Mouse (Mus musculus) stomach, postnatal 0 days (tissue): Measurements from ENCODE around the gene Cbarp. TPM values are rescaled to one million over a fixed set of nuclear protein-coding genes. Genes with fewer than 3 reads are reported as not detected.

Experiments used
- ATAC-seq: fragments of 200-750 bp; cut with Nextera tagmentation; 2 replicates; pipeline ENCODE4 v1.8.0; 2017; ENCODE audit not compliant: low FRiP score, low TSS enrichment
- DNase-seq: peaks from one replicate; pipeline ENCODE4 v3.0.0-alpha.2; 2016; ENCODE audit warnings: low spot score
- H3K27ac ChIP-seq: fragments of 300-500 bp; sonication (generic); replicated peaks from 2 replicates; pipeline ENCODE4 v1.5.1; 2014; ENCODE audit warnings: mild to moderate bottlenecking, control low read depth
- H3K27me3 ChIP-seq: fragments of 300-500 bp; sonication (generic); 2 replicates; pipeline ENCODE4 v1.6.1; 2014; ENCODE audit warnings: low read length; ENCODE audit not compliant: control insufficient read depth, insufficient read depth
- H3K36me3 ChIP-seq: fragments of 300-500 bp; sonication (generic); 2 replicates; pipeline ENCODE4 v1.6.1; 2014; ENCODE audit warnings: low read length, mixed read lengths; ENCODE audit not compliant: control insufficient read depth, insufficient read depth
- H3K4me1 ChIP-seq: fragments of 300-500 bp; sonication (generic); replicated peaks from 2 replicates; pipeline ENCODE4 v1.6.1; 2014; ENCODE audit warnings: antibody characterized with exemption; ENCODE audit not compliant: control insufficient read depth, insufficient read depth
- H3K4me2 ChIP-seq: fragments of 300-500 bp; sonication (generic); replicated peaks from 2 replicates; pipeline ENCODE4 v1.6.1; 2014; ENCODE audit warnings: low read depth, mild to moderate bottlenecking, control low read depth, moderate library complexity
- H3K4me3 ChIP-seq: fragments of 300-500 bp; sonication (generic); 2 replicates; pipeline ENCODE4 v1.5.1; 2014; ENCODE audit warnings: low read depth, low read length, control low read depth
- H3K9ac ChIP-seq: fragments of 300-500 bp; sonication (generic); 2 replicates; pipeline ENCODE4 v1.6.1; 2014; ENCODE audit warnings: mild to moderate bottlenecking, low read length, control low read depth, mixed read lengths
- H3K9me3 ChIP-seq: fragments of 300-500 bp; sonication (generic); 2 replicates; pipeline ENCODE4 v1.6.1; 2016; ENCODE audit warnings: low read length; ENCODE audit not compliant: control insufficient read depth
- CTCF ChIP-seq: IDR thresholded peaks from 2 replicates; pipeline ENCODE4 v1.5.1; 2016; ENCODE audit warnings: antibody characterized with exemption, low read depth, mild to moderate bottlenecking, moderate library complexity
- EP300 ChIP-seq: optimal IDR thresholded peaks from 2 replicates; pipeline ENCODE3; 2016; ENCODE audit warnings: antibody characterized with exemption
- WGBS: fragments of 180-500 bp; shearing (Covaris S2); extraction: QIAGEN DNeasy Blood & Tissue Kit; methylation state at CpG from one replicate; pipeline ENCODE4 v1.1.7; 2014; 5-methylcytosine and 5-hydroxymethylcytosine counted together
- polyA plus RNA-seq: library from polyadenylated mRNA; unstranded; fragments of >200 nt; fragmentation: Nextera tagmentation; extraction: Ambion mirVana; gene quantifications from 2 replicates; pipeline ENCODE4 v1.2.1, GENCODE M21; 2015

The Cbarp gene
- polyA plus RNA-seq, 1 experiment from 2014 or later: 4.2 TPM

DNA sequence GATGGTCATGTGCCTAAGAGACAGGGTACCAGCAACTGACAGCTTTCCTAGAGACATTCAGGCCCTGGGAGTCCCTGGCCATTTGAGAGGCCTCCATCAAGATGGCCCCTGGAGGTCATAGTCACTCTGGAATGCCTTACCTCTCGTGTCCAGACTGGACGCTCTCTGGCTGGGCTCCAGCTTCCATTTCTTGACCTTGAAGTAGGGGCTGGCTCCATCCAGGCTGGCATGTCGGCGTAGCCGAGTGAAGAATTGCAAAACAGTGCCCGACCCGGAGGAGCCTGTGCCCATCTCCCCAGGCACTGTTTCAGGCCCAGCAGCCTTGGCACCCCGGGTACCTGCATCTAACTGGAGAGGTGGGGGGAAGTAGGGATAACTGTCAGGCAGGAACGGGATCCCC is 6.2 kb downstream of the Cbarp start:
- Histone ChIP-seq H3K4me1 (no peaks in the 10 kb centered on the region), H3K27me3 (no peaks in the 10 kb centered on the region), H3K4me2 (no peak overlapping the region), H3K4me3 (no peak overlapping the region), H3K9me3 (no peaks in the 10 kb centered on the region), H3K36me3 (peaks cover 22% of the 10 kb centered on the region), H3K27ac (no peak overlapping the region), H3K9ac (no peak overlapping the region)
- TF ChIP-seq EP300 (no peak), CTCF (no peak)
- peak; percentile 22 for DNase-seq
- 84% methylated on average over 9 of the region's 9 CpGs for WGBS
- ATAC-seq: no peak

DNA sequence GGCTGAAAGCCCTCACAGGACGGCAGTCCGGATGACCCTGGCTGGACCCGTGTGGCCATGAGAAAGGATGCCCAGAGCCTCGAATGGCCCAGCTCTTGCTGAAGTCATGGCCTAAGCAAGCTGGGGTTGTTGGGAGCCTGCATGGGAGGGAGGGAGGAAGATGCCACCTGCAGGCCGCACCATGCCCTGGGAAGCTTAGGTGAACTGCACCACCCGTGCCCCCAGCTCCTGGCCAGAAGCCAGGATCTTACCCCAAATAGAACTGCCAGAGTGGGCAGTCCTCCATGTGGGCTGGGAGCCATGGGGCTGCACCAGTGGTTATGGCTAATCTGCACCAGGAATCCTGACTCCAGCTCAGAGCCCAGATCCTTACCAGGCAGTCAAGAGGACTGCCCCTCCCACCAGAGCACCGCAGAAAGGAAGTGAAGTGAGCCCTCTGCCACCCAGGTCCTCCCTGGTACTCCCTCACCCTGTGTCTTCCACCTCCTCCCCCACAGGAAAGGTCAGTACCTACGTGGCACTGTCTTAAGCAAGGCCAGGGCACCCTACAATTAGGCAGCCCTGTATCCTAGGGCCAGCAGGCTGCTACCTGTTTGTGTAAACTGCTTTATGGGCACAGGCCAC is 7.3 kb downstream of the Cbarp start:
- TF ChIP-seq CTCF: peak; percentile 40
- TF ChIP-seq EP300: no peak
- WGBS: 64% methylated on average over 8 of the region's 8 CpGs

DNA sequence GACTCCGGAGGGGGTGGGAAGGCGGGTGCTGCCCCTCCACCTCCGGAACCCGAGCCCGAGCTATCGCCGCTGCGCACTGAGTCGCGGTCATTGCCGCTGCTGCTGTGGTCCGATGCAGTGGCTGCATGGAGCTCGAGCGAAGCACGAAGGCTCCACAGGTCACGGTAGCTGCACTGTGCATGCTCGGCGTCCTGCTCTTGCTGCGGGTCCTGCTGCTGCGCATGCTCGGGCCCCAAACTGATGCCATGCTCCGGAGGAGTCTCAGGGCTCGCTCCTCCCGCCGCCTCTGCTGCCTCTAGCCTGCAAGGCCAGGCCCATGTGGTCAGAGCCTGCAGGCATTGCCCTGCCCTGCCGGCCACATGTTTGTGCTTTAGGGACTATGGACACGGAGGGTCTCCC is 8.7 kb downstream of the Cbarp start:
- Histone ChIP-seq H3K4me3 (no peak overlapping the region), H3K27me3 (no peaks in the 10 kb centered on the region), H3K4me2 (no peak overlapping the region), H3K4me1 (no peaks in the 10 kb centered on the region), H3K36me3 (peaks cover 45% of the 10 kb centered on the region), H3K9me3 (no peaks in the 10 kb centered on the region), H3K9ac (no peak overlapping the region), H3K27ac (no peak overlapping the region)
- ATAC-seq (no peak), DNase-seq (no peak)
- TF ChIP-seq EP300: no peak
- TF ChIP-seq CTCF: no peak
- WGBS: 68% methylated on average over 27 of the region's 27 CpGs

More for the DNA sequence above, 7.3 kb downstream of the Cbarp start:
- DNase-seq (peak; percentile 30), ATAC-seq (no peak)
- no peak overlapping the region for H3K27ac ChIP-seq
- no peaks in the 10 kb centered on the region for H3K9me3 ChIP-seq
- H3K27me3 ChIP-seq: no peaks in the 10 kb centered on the region
- no peak overlapping the region for H3K9ac ChIP-seq
- no peak overlapping the region for H3K4me2 ChIP-seq
- H3K4me1 ChIP-seq: no peaks in the 10 kb centered on the region
- no peak overlapping the region for H3K4me3 ChIP-seq
- H3K36me3 ChIP-seq: peaks cover 32% of the 10 kb centered on the region

DNA sequence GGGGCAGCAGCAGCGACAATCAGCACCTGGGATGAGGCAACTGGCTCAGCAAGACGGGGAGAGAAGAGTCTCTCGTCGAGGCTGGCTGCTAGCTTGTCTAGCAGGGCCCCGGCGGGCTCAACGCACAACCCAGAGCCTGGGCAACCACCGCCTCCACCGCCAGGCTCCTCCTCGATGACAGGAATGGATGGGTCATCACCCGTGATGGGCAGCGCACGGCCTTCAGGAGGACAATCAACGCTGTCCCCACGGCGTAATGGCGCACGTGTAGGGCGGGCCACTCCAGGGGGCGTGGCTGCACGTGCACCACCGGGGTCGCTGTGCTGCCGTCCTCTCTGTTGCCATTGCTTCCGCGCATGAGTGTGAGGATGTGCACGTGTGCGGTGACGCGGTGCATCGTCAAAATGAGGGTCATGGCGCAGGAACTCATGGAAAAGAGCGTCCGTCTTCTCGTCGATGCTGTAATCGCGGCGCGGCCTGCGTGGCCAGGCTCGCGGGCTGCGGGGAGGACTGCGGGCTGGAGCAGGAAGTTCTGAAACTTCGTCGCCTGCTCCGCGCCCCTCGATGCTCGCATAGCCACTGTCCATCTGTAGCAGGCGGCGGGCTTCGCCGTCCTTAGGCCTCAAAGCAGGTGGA is 9.2 kb downstream of the Cbarp start:
- H3K9me3 ChIP-seq: no peaks in the 10 kb centered on the region
- H3K9ac ChIP-seq: no peak overlapping the region
- H3K27me3 ChIP-seq: no peaks in the 10 kb centered on the region
- 40% methylated on average over 55 of the region's 55 CpGs for WGBS
- H3K36me3 ChIP-seq: peaks cover 45% of the 10 kb centered on the region
- DNase-seq: peak; percentile 27
- ATAC-seq: no peak
- H3K27ac ChIP-seq: no peak overlapping the region
- no peak overlapping the region for H3K4me2 ChIP-seq
- no peaks in the 10 kb centered on the region for H3K4me1 ChIP-seq
- TF ChIP-seq CTCF (peak; percentile 5; the same call in 1 of the 2 replicates), EP300 (no peak)
- no peak overlapping the region for H3K4me3 ChIP-seq

DNA sequence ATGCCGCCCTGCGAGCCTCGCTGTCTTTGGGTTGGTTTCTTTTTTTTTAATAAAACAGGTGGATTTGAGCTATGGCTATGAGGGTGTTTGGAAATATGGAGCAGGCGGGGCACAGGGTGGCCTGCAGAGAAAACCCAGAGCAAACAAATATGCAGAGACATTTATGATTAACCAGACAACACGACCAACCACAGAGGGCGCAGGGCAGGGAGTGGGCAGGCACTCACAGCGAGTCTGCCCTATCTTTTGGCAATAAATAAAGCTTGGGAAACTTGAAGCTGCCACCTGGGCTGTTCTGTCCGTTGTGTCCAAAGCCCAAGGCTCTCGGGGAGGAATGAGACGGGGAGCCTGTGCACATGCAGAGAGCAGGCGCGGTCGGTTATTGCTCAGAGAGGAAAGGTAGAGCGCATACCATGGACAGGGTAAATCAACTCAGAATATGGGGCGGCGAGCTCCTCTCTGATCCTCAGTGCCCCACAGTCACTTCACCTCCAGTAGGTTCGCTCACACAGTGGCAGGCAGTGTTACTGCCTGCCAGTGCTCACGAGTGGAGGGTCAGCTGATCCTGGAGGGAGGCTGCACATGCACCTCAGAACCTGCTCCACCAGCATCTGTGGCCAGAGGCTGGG is 10.1 kb downstream of the Cbarp start:
- Histone ChIP-seq H3K27ac (0 out of 2 replicates have a peak overlapping the region, but pooled peaks have one; percentile 18), H3K36me3 (peaks cover 50% of the 10 kb centered on the region), H3K4me2 (no peak overlapping the region), H3K4me1 (no peaks in the 10 kb centered on the region), H3K9me3 (no peaks in the 10 kb centered on the region), H3K9ac (no peak overlapping the region), H3K27me3 (no peaks in the 10 kb centered on the region), H3K4me3 (no peak overlapping the region)
- DNase-seq (peak; percentile 82), ATAC-seq (peak; percentile 34)
- 59% methylated on average over 18 of the region's 18 CpGs for WGBS
- TF ChIP-seq EP300 (no peak), CTCF (peak; percentile 27; the same call in 1 of the 2 replicates)

DNA sequence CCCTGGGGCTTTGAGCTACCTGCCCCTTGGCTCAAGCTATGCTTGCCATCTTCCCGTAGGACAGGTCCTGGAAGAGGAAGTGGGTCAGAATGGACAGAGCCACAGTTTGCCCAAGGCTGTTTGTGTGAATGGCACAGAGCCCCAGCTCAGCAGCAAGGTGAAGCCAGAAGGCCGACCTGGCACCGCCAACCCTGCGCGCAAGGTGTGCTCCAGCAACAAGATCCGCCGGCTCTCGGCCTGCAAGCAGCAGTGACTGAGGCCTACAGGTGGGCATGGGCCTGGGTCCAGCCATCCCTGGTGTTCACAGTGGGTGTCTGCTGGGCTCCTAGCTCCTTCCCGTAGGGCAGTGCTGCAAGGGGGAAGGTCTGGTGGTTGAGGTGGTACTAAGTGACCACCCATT is 10.8 kb downstream of the Cbarp start:
- WGBS: 85% methylated on average over 9 of the region's 9 CpGs
- no peaks in the 10 kb centered on the region for H3K27me3 ChIP-seq
- no peak overlapping the region for H3K9ac ChIP-seq
- H3K4me2 ChIP-seq: no peak overlapping the region
- H3K4me3 ChIP-seq: no peak overlapping the region
- ATAC-seq (no peak), DNase-seq (peak; percentile 24)
- peaks cover 53% of the 10 kb centered on the region for H3K36me3 ChIP-seq
- H3K4me1 ChIP-seq: no peaks in the 10 kb centered on the region
- H3K27ac ChIP-seq: no peak overlapping the region
- no peaks in the 10 kb centered on the region for H3K9me3 ChIP-seq
- TF ChIP-seq CTCF (no peak), EP300 (no peak)
